Mouse (Mus musculus) monocyte, adult 5-6 weeks (primary cell): ENCODE data around the gene Cyth1. TPM values are rescaled to one million over a fixed set of nuclear protein-coding genes. Genes with fewer than 3 reads are reported as not detected.
A peak's percentile ranks its signal among the peaks of the same experiment; 100 is the strongest.

Experiments used
- ATAC-seq: fragments of 153-309, 156-312 bp; replicated peaks from 2 replicates; pipeline ENCODE4 v1.8.0; 2017; ENCODE audit warnings: mild to moderate bottlenecking; ENCODE audit not compliant: low TSS enrichment, insufficient number of reproducible peaks, severe bottlenecking, poor library complexity, low FRiP score
- total RNA-seq: library from RNA; stranded (forward); fragments of 200-1000, 200-491, 200-594 nt; gene quantifications from 3 replicates; pipeline ENCODE4 v1.2.3, GENCODE M21; 2017

Gene Cyth1
- total RNA-seq, 1 experiment from 2014 or later = 110 TPM

GRCm38 (mm10) chr11:118091002-118091670, 157.3 kb downstream of the Cyth1 start:
- ATAC-seq = no peak

- no peak for ATAC-seq
Observed at GRCm38 (mm10) chr11:118088896-118089295, 159.5 kb downstream of the Cyth1 start.

DNA sequence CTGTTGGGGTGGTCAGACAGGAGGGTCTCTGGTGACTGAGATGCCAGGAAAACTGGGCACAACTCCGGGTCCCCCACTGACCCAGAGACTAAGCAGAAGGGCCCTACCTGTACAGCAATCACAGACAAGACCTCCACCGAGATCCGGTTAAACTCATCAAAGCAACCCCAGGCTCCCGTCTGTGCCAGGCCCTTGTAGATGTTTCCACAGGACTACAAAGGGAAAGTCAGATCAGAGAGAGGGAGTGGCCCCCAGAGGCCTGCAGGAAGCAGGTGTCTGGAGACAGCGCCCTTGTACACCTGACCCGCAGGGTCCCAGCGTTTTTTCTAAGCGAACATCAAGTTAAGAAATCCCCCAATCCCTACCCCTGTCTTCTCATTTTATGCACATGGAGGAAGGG, 162.4 kb downstream of the Cyth1 start:
- ATAC-seq = no peak

- ATAC-seq = no peak
Observed at GRCm38 (mm10) chr11:118085176-118085575, 163.2 kb downstream of the Cyth1 start.

- no peak for ATAC-seq
Observed at GRCm38 (mm10) chr11:118084266-118084665, 164.1 kb downstream of the Cyth1 start.

- ATAC-seq = peak; percentile 41; the same call in 1 of the 2 replicates
Observed at GRCm38 (mm10) chr11:118083811-118084210, 164.6 kb downstream of the Cyth1 start.

- no peak for ATAC-seq
Observed at GRCm38 (mm10) chr11:118082294-118082693, 166.1 kb downstream of the Cyth1 start.

Other genes with a start within 250 kb of the Cyth1 start
- 0.19 to 2.2 TPM in 2 of 3 replicates, not detected in the other for gene Dnah17, start 118.0 kb downstream of the Cyth1 start, total RNA-seq
- 13.1 to 29.6 TPM (median 14.8 TPM) in 3 replicates for gene Usp36, start 41.7 kb upstream of the Cyth1 start, total RNA-seq
- 1.6 to 2.8 TPM in 2 of 3 replicates, not detected in the other for gene Cep295nl, start 93.9 kb upstream of the Cyth1 start, total RNA-seq
- 19.4 to 46.1 TPM (median 27.0 TPM) in 3 replicates for gene Timp2, start 107.1 kb upstream of the Cyth1 start, total RNA-seq
- gene Lgals3bp, start 153.5 kb upstream of the Cyth1 start, total RNA-seq = 16.7 to 76.6 TPM (median 44.4 TPM) in 3 replicates
- gene Cant1, start 170.5 kb upstream of the Cyth1 start, total RNA-seq = 16.7 to 31.7 TPM (median 22.8 TPM) in 3 replicates
- gene C1qtnf1, start 179.6 kb upstream of the Cyth1 start, total RNA-seq = not detected in 3 replicates
- 9.4 to 14.5 TPM (median 13.7 TPM) in 3 replicates for gene Engase, start 228.2 kb upstream of the Cyth1 start, total RNA-seq